Mouse (Mus musculus): ENCODE data around the gene Pik3r5.

The Pik3r5 gene

GRCm38 (mm10) chr11:68486093-68486492, 54.2 kb downstream of the Pik3r5 start:
- DNase-seq (ENCODE audit: low spot score), result no peak

GRCm38 (mm10) chr11:68487720-68488119, 55.8 kb downstream of the Pik3r5 start:
- no peak for DNase-seq (ENCODE audit: low spot score)

DNA sequence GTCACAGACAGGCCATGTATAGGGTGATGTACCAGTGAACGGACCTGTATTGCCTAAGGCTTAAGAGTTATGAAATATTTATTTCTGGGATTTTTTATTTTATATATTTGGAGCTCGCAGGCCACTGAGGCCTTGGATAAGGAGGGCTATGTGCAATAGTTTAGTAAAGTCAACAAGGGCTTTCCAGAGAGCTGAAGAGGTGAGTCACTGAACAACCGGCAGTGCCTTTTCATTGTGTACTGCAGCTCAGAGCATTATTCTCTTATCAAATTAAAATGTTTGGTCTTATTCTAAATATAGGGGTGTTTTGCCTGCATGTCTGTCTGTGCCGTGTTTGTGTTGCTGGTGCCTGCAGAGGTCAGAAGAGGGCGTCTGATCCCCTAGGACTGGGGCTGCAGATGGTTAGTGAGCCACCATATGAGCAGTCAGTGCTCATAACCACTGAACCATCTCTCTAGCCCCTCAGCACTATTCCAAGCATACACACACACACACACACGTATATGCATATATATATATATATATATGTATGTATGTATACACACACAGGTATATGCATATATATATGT, 56.4 kb downstream of the Pik3r5 start:
- no peak for DNase-seq (ENCODE audit: low spot score)

DNA sequence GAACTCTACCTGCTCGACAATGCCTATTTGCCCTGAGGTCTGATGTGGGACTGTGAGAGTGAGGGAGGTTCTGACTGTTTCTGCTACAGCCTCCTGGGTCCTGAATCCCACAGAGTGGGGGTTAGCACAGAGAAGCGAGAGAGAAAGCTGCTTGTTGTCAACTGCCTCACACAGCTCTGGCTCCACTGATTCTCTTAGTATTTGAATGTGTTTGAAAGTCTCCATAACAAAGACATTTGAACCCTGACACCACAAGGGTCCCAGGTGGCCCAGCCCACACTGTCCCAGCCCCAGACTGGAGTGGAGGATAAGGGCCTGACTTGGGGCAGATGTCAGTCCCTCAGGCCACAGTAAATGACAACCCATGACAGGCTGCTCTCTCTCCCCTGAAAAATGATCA, 57.3 kb downstream of the Pik3r5 start:
- no peak for DNase-seq (ENCODE audit: low spot score)

- DNase-seq (ENCODE audit: low spot score), result no peak
Observed at GRCm38 (mm10) chr11:68492592-68492991, 60.7 kb downstream of the Pik3r5 start.

DNA sequence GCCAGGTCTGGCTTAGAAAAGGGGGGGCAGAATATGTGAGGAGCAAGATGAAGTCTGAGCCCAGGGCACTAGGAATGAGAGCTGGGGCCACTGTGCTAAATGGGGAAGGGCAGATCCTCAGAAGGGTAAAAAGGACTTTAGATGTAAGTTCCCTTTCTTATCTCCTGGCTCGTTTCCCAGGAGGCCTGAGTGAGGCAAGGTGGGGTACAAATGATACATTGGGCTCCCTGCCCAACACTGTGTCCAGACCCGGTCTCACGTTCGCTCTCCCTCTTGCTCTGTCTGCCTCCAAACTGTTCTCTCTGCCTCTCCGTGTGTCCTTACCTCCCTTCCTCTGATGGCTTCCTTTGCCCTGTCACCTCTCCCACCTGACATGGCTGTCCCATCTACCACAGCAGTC, 61.8 kb downstream of the Pik3r5 start:
- DNase-seq (ENCODE audit: low spot score), result no peak

GRCm38 (mm10) chr11:68497081-68497480, 65.2 kb downstream of the Pik3r5 start:
- DNase-seq (ENCODE audit: low spot score), result no peak

DNA sequence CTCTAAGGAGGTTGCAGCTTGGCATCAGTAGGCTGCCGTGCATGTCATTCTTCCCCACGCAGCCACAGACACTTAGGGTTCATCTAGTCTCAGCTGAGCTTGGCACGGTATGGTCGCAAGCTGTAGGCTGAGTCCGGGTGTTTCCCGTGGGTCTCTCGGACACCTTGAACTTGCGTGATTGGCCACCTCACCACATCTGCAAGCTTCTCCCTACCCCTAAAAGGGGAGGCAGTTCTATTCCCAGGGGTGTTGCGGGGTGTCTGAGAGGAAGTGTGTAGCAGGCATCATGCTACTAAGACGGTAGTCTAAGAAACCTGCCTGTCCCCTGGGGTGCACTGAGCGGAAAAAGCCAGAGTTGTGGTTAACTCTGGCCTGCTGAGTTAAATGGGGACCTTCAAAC, 66.6 kb downstream of the Pik3r5 start:
- no peak for DNase-seq (ENCODE audit: low spot score)

- no peak for DNase-seq (ENCODE audit: low spot score)
Observed at GRCm38 (mm10) chr11:68498999-68499699, 67.2 kb downstream of the Pik3r5 start.

GRCm38 (mm10) chr11:68500949-68501350, 69.0 kb downstream of the Pik3r5 start:
- no peak for DNase-seq (ENCODE audit: low spot score)

GRCm38 (mm10) chr11:68502408-68502807, 70.5 kb downstream of the Pik3r5 start:
- DNase-seq (ENCODE audit: low spot score), result no peak

- no peak for DNase-seq (ENCODE audit: low spot score)
Observed at GRCm38 (mm10) chr11:68502902-68503629, 71.1 kb downstream of the Pik3r5 start, which contains the start of gene Pik3r6. Gene Pik3r6, plus strand, starts transcription at chr11:68503019.

- no peak for DNase-seq (ENCODE audit: low spot score)
Observed at GRCm38 (mm10) chr11:68504913-68505312, 73.0 kb downstream of the Pik3r5 start.

GRCm38 (mm10) chr11:68507246-68507645, 75.3 kb downstream of the Pik3r5 start:
- no peak for DNase-seq (ENCODE audit: low spot score)

DNA sequence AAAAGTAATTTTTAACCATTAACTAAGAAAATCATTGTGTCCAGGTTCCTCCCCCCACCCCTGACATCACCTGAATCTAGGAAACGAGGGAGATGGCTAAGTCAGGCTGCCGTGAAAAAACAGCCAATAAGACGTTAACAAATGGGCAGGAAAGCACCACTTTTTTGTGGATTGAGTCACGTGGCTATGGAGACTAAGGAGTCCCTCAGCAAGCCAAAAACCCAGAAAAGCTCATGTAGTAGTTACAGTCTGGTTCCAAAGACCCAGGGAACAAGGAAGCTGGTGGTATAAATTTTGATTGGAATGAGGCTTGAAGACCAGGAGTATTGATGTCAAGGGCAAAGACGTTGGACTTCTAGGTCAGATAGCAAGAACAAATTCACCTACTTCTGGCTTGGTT, 76.7 kb downstream of the Pik3r5 start:
- no peak for DNase-seq (ENCODE audit: low spot score)

GRCm38 (mm10) chr11:68509194-68509593, 77.3 kb downstream of the Pik3r5 start:
- no peak for DNase-seq (ENCODE audit: low spot score)

GRCm38 (mm10) chr11:68513969-68514368, 82.0 kb downstream of the Pik3r5 start:
- no peak for DNase-seq (ENCODE audit: low spot score)

DNA sequence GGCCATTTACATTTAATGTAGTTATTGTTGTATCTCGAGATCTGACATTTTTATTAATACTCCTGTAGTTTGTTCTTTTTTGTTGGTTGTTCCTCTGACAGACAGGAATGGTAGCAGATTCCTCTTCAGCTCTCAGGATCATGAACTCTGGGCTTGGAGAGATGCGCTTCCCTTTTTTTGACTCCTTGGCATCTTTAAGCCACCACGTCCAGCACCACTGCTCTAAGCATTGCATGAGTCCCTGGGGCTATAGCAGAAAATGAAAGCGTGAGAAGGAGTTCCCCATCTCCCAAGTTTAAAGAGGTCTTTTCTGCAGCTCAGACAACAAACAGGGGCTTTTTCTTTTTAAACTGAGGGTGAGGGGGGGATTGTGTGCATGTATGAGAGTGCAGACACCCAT, 87.4 kb downstream of the Pik3r5 start:
- no peak for DNase-seq (ENCODE audit: low spot score)

DNA sequence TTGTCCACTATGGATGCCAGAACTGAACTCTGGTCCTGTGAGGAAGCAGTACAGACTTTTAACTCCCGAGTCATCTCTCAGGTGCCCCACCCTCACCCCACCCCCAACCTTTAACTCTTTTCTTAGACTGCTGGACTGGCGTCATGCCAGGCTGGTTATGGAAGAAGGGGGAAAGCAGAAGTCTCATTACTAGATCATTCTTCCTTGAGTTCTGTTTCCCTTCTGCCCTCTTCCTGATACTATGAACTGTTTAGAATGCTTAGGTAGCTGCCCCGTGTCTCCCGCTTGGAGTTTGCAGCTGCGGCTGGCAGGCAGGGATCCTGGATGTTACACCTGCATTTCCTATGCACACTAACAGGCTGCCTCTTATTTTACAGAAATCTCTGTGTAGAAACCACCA, 87.9 kb downstream of the Pik3r5 start:
- no peak for DNase-seq (ENCODE audit: low spot score)

DNA sequence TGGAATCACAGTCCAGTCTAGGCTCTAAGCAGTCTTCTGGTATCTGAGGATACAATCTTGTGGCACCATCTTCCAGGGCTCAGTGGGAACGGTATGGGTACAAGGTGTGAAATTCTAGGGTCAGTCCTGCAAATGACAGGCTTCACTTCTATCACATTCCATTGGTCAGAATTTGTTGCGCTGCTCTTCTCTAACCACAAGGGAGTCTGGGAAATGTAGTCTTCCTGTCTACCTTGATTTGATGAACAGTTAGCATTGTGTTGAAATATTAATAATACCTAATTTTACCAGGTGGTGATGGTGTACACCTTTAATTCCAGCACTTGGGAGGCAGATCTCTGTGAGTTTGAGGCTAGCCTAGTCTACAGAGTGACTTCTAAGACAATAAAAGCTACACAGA, 88.5 kb downstream of the Pik3r5 start:
- DNase-seq (ENCODE audit: low spot score), result no peak

- DNase-seq (ENCODE audit: low spot score), result no peak
Observed at GRCm38 (mm10) chr11:68521352-68521751, 89.4 kb downstream of the Pik3r5 start.

DNA sequence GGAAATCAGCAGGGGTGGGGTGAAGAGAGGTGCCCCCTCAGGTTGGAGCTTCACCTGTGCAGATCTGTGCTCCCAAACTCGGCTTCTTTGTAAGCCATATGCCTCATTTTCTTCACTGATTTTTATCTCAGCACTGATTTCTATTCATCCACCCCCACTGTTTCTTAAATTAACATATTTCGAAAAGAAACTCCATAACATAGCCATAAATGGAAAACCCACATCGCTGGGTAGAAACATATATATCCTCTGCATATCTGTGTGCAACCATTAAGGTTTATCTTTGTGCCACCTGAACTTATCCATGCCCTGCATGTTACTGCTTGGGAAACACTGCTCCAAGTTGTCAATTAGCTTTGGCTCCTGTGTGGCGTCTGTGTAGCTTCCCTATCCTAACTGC, 94.5 kb downstream of the Pik3r5 start:
- no peak for DNase-seq (ENCODE audit: low spot score)

GRCm38 (mm10) chr11:68531066-68531806, 99.3 kb downstream of the Pik3r5 start:
- no peak for DNase-seq (ENCODE audit: low spot score)
